Mouse (Mus musculus) brain, embryonic 14.5 days (tissue): ENCODE results near the gene Dync1h1.

Experiments used
- CTCF ChIP-seq: fragments of 200-500 bp; IDR thresholded peaks from 2 replicates; pipeline ENCODE4 v1.5.1; 2012; ENCODE audit warnings: inconsistent platforms, mild to moderate bottlenecking, moderate library complexity, borderline replicate concordance; ENCODE audit not compliant: insufficient read depth, insufficient read length; ENCODE audit errors: extremely low read depth
- POLR2A ChIP-seq: fragments of 200-500 bp; IDR thresholded peaks from 2 replicates; pipeline ENCODE4 v1.6.1; 2012; ENCODE audit warnings: mild to moderate bottlenecking, inconsistent platforms, borderline replicate concordance; ENCODE audit not compliant: poor library complexity, insufficient read depth, insufficient read length, severe bottlenecking; ENCODE audit errors: extremely low read depth

DNA sequence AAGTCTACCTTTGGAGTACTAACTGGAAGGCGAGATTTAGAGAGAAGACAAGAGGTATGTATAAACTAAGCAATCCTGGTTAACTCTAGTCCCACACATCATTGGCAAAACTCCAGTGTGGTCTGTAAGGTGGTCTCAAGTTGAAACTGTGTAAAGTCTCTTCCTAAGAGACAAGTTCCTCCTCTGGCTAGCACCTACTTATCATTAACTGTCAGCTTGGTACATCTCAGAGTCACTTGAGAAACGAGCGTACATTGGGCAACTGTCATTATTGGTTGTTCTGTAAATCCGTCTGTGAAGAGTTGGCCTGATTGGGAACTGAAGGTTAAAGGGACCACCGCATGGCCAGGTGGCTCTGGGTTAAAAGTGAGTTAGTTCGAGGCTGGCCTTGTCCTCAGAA is 12.6 kb upstream of the Dync1h1 start:
- TF ChIP-seq CTCF (no peak), POLR2A (no peak)
